Mouse (Mus musculus) ovary, postnatal 36 days (tissue): ENCODE measurements at regions not wholly inside any gene's neighbourhood (a gene's known extent, or its start where the extent isn't known, plus 50 kb on each side); places are given as distances from the start of the nearest gene placed in this dataset.

Experiments used
- DNase-seq: peaks from one replicate; pipeline ENCODE4 v3.0.0; 2022; ENCODE audit warnings: low spot score, mixed read lengths

GRCm38 (mm10) chr5:7782235-7782634 is 178.0 kb upstream of the Steap4 start:
- DNase-seq = no peak

- no peak for DNase-seq
These were observed 171.9 kb upstream of the Steap4 start for GRCm38 (mm10) chr5:7788406-7788805.

GRCm38 (mm10) chr5:7789126-7789525 is 171.1 kb upstream of the Steap4 start:
- DNase-seq = no peak

- DNase-seq = no peak
These were observed 139.7 kb upstream of the Steap4 start for GRCm38 (mm10) chr5:7820592-7820991.

GRCm38 (mm10) chr5:7821700-7822099 is 138.6 kb upstream of the Steap4 start:
- DNase-seq = no peak

- DNase-seq = no peak
These were observed 130.6 kb upstream of the Steap4 start for GRCm38 (mm10) chr5:7829618-7830017.

- DNase-seq = no peak
These were observed 126.4 kb upstream of the Steap4 start for GRCm38 (mm10) chr5:7833812-7834211.

- no peak for DNase-seq
These were observed 97.2 kb upstream of the Steap4 start for GRCm38 (mm10) chr5:7863047-7863446.

GRCm38 (mm10) chr5:7866041-7866641 is 94.1 kb upstream of the Steap4 start:
- no peak for DNase-seq

GRCm38 (mm10) chr5:7899537-7899936 is 60.7 kb upstream of the Steap4 start:
- peak; percentile 10 for DNase-seq
